Mouse (Mus musculus) kidney, postnatal 0 days (tissue): Measurements from ENCODE around the gene Col4a4. TPM values are rescaled to one million over a fixed set of nuclear protein-coding genes. Genes with fewer than 3 reads are reported as not detected.
A peak's percentile ranks its signal among the peaks of the same experiment; 100 is the strongest.

Experiments used
- ATAC-seq: fragments of 200-750 bp; cut with Nextera tagmentation; replicated peaks from 2 replicates; pipeline ENCODE4 v1.8.0; 2017; ENCODE audit warnings: low read depth, moderate number of reproducible peaks, moderate TSS enrichment, moderate library complexity; ENCODE audit not compliant: low FRiP score
- DNase-seq: peaks from one replicate; pipeline ENCODE4 v3.0.0-alpha.2; 2016; ENCODE audit warnings: low spot score
- H3K27ac ChIP-seq: fragments of 300-500 bp; sonication (generic); 2 replicates; pipeline ENCODE4 v1.5.1; 2014; ENCODE audit warnings: mild to moderate bottlenecking
- H3K27me3 ChIP-seq: fragments of 300-500 bp; sonication (generic); 2 replicates; pipeline ENCODE4 v1.6.1; 2014; ENCODE audit warnings: low read length, mixed read lengths; ENCODE audit not compliant: insufficient read depth
- H3K36me3 ChIP-seq: fragments of 300-500 bp; sonication (generic); 2 replicates; pipeline ENCODE4 v1.6.1; 2014; ENCODE audit warnings: low read length, mixed read lengths; ENCODE audit not compliant: insufficient read depth
- H3K4me1 ChIP-seq: fragments of 300-500 bp; sonication (generic); replicated peaks from 2 replicates; pipeline ENCODE4 v1.6.1; 2014; ENCODE audit warnings: antibody characterized with exemption, low read length, mixed read lengths; ENCODE audit not compliant: insufficient read depth
- H3K4me2 ChIP-seq: fragments of 300-500 bp; sonication (generic); 2 replicates; pipeline ENCODE4 v1.6.1; 2014; ENCODE audit warnings: mild to moderate bottlenecking, low read length, moderate library complexity, mixed read lengths
- H3K4me3 ChIP-seq: fragments of 300-500 bp; sonication (generic); replicated peaks from 2 replicates; pipeline ENCODE4 v1.5.1; 2014; ENCODE audit warnings: low read depth, low read length
- H3K9ac ChIP-seq: fragments of 300-500 bp; sonication (generic); 2 replicates; pipeline ENCODE4 v1.6.1; 2014; ENCODE audit warnings: low read depth, low read length
- H3K9me3 ChIP-seq: fragments of 300-500 bp; sonication (generic); replicated peaks from 2 replicates; pipeline ENCODE4 v1.6.1; 2016; ENCODE audit warnings: low read length, inconsistent platforms, mixed read lengths
- CTCF ChIP-seq: IDR thresholded peaks from 2 replicates; pipeline ENCODE4 v1.5.1; 2016; ENCODE audit warnings: antibody characterized with exemption, low read depth, mild to moderate bottlenecking, moderate library complexity
- WGBS: fragments of 180-500 bp; shearing (Covaris S2); extraction: QIAGEN DNeasy Blood & Tissue Kit; methylation state at CpG from one replicate; pipeline ENCODE4 v1.1.7; 2014; 5-methylcytosine and 5-hydroxymethylcytosine counted together
- polyA plus RNA-seq: library from polyadenylated mRNA; unstranded; fragments of >200 nt; fragmentation: Nextera tagmentation; extraction: Ambion mirVana; gene quantifications from 2 replicates; pipeline ENCODE4 v1.2.1, GENCODE M21; 2015

The Col4a4 gene
- polyA plus RNA-seq, 1 experiment from 2014 or later, result 20.3 TPM

GRCm38 (mm10) chr1:82569405-82569804, 17.2 kb downstream of the Col4a4 start:
- 83% methylated on average over 4 of the region's 4 CpGs for WGBS
- H3K4me1 ChIP-seq, result no peaks in the 10 kb centered on the region
- H3K9ac ChIP-seq, result no peak overlapping the region
- no peaks in the 10 kb centered on the region for H3K9me3 ChIP-seq
- no peak overlapping the region for H3K4me2 ChIP-seq
- ATAC-seq (no peak), DNase-seq (no peak)
- TF ChIP-seq CTCF, result no peak
- no peaks in the 10 kb centered on the region for H3K27me3 ChIP-seq
- H3K4me3 ChIP-seq, result no peak overlapping the region
- no peaks in the 10 kb centered on the region for H3K36me3 ChIP-seq
- no peak overlapping the region for H3K27ac ChIP-seq

- Histone ChIP-seq H3K4me3 (no peak overlapping the region), H3K27ac (no peak overlapping the region), H3K9me3 (no peaks in the 10 kb centered on the region), H3K27me3 (no peaks in the 10 kb centered on the region), H3K4me1 (no peaks in the 10 kb centered on the region), H3K4me2 (no peak overlapping the region), H3K9ac (no peak overlapping the region), H3K36me3 (no peaks in the 10 kb centered on the region)
- DNase-seq, result no peak
- no peak for ATAC-seq
- TF ChIP-seq CTCF, result no peak
- 31% methylated on average over 4 of the region's 4 CpGs for WGBS
Measured at GRCm38 (mm10) chr1:82560223-82560622, 26.4 kb downstream of the Col4a4 start.

GRCm38 (mm10) chr1:82554889-82555288, 31.8 kb downstream of the Col4a4 start:
- Histone ChIP-seq H3K9ac (no peak overlapping the region), H3K4me2 (peak overlapping the region; percentile 12; the same call in 1 of the 2 replicates), H3K4me1 (no peaks in the 10 kb centered on the region), H3K9me3 (no peaks in the 10 kb centered on the region), H3K4me3 (no peak overlapping the region), H3K27ac (0 out of 2 replicates have a peak overlapping the region, but pooled peaks have one; percentile 14), H3K27me3 (no peaks in the 10 kb centered on the region), H3K36me3 (no peaks in the 10 kb centered on the region)
- peak; percentile 56 for ATAC-seq
- 43% methylated on average over 5 of the region's 5 CpGs for WGBS
- DNase-seq, result peak; percentile 62
- no peak for TF ChIP-seq CTCF

- peak; percentile 76 for TF ChIP-seq CTCF
- H3K27me3 ChIP-seq, result no peaks in the 10 kb centered on the region
- 0 out of 2 replicates have a peak overlapping the region, but pooled peaks have one; percentile 14 for H3K27ac ChIP-seq
- H3K36me3 ChIP-seq, result no peaks in the 10 kb centered on the region
- H3K9me3 ChIP-seq, result no peaks in the 10 kb centered on the region
- DNase-seq, result peak; percentile 81
- no peak overlapping the region for H3K9ac ChIP-seq
- ATAC-seq, result peak; percentile 89
- H3K4me2 ChIP-seq, result no peak overlapping the region; the same call in 1 of the 2 replicates
- H3K4me1 ChIP-seq, result no peaks in the 10 kb centered on the region
- no peak overlapping the region for H3K4me3 ChIP-seq
- WGBS, result 31% methylated on average over 6 of the region's 6 CpGs
Measured at GRCm38 (mm10) chr1:82554443-82554850, 32.2 kb downstream of the Col4a4 start.

- no peak overlapping the region for H3K4me2 ChIP-seq
- H3K9ac ChIP-seq, result no peak overlapping the region
- no peaks in the 10 kb centered on the region for H3K27me3 ChIP-seq
- TF ChIP-seq CTCF, result no peak; the same call in 1 of the 2 replicates
- no peak overlapping the region for H3K4me3 ChIP-seq
- DNase-seq (peak; percentile 54), ATAC-seq (0 out of 2 replicates have a peak, but pooled peaks have one; percentile 29)
- H3K4me1 ChIP-seq, result no peaks in the 10 kb centered on the region; the same call in 1 of the 2 replicates
- no peaks in the 10 kb centered on the region for H3K36me3 ChIP-seq
- 81% methylated on average over 8 of the region's 8 CpGs for WGBS
- H3K27ac ChIP-seq, result no peak overlapping the region
- no peaks in the 10 kb centered on the region for H3K9me3 ChIP-seq
Measured at GRCm38 (mm10) chr1:82545199-82545960, 41.3 kb downstream of the Col4a4 start.

GRCm38 (mm10) chr1:82544419-82545185, 42.0 kb downstream of the Col4a4 start:
- ATAC-seq, result peak; percentile 71; the same call in 1 of the 2 replicates
- 26% methylated on average over 6 of the region's 6 CpGs for WGBS
- H3K27ac ChIP-seq, result no peak overlapping the region
- no peak overlapping the region for H3K4me2 ChIP-seq
- no peaks in the 10 kb centered on the region for H3K27me3 ChIP-seq
- no peak overlapping the region for H3K4me3 ChIP-seq
- no peak for TF ChIP-seq CTCF
- no peaks in the 10 kb centered on the region for H3K36me3 ChIP-seq
- DNase-seq, result peak; percentile 80
- no peak overlapping the region for H3K9ac ChIP-seq
- no peaks in the 10 kb centered on the region; the same call in 1 of the 2 replicates for H3K4me1 ChIP-seq
- no peaks in the 10 kb centered on the region for H3K9me3 ChIP-seq
